Mouse (Mus musculus) gastrocnemius, postnatal 4 days (tissue): ENCODE data around the gene Asl. TPM values are rescaled to one million over a fixed set of nuclear protein-coding genes. Genes with fewer than 3 reads are reported as not detected.

ENCODE experiments used
- total RNA-seq, 2 experiments: library from RNA; stranded (reverse); gene quantifications; 2 replicates each; pipeline ENCODE4 v1.2.3; 2021

Gene Asl
- total RNA-seq, 2 experiments from 2014 or later, result 13.0 to 14.8 TPM

Other genes starting within 250 kb of the Asl start
- gene Psph, start 241.8 kb downstream of the Asl start, total RNA-seq, result 10 to 100 TPM; 15.5 to 20.0 TPM
- gene Sumf2, start 182.3 kb downstream of the Asl start, total RNA-seq, result 10 to 100 TPM; 20.9 to 22.2 TPM
- 100 to 1,000 TPM; 413 to 416 TPM for gene Chchd2, start 141.8 kb downstream of the Asl start, total RNA-seq
- 1 to 10 TPM; 1.5 to 2.0 TPM for gene Zbed5, start 133.5 kb downstream of the Asl start, total RNA-seq
- 10 to 100 TPM; 85.0 to 98.6 TPM for gene Phkg1, start 130.7 kb downstream of the Asl start, total RNA-seq
- 1 to 10 TPM; 1.5 to 1.8 TPM for gene Nupr1l, start 120.7 kb downstream of the Asl start, total RNA-seq
- 10 to 100 TPM; 21.3 to 22.0 TPM for gene Vkorc1l1, start 87.3 kb downstream of the Asl start, total RNA-seq
- 10 to 100 TPM; 25.1 to 28.6 TPM for gene Gusb, start 26.2 kb downstream of the Asl start, total RNA-seq
- 10 to 100 TPM; 14.4 to 16.3 TPM for gene Crcp, start within 50 bp of the Asl start, total RNA-seq
- gene Tpst1, start 44.1 kb upstream of the Asl start, total RNA-seq, result 10 to 100 TPM; 40.6 to 41.8 TPM
- 1 to 10 TPM; 6.6 to 8.0 TPM for gene Kctd7, start 115.6 kb upstream of the Asl start, total RNA-seq
- 10 to 100 TPM; 34.9 to 37.5 TPM for gene Rabgef1, start 142.6 kb upstream of the Asl start, total RNA-seq
- 10 to 100 TPM; 29.3 to 30.0 TPM for gene Tmem248, start 187.8 kb upstream of the Asl start, total RNA-seq
- 10 to 100 TPM; 33.7 to 40.2 TPM for gene Sbds, start 226.3 kb upstream of the Asl start, total RNA-seq
- 10 to 100 TPM; 13.1 to 14.6 TPM for gene Tyw1, start 226.4 kb upstream of the Asl start, total RNA-seq